Mouse (Mus musculus) ZHBTc4 (cell line): Measurements from ENCODE around the gene Ptpn18.

Experiments used
- DNase-seq: peaks from one replicate; pipeline ENCODE4 v3.0.0-alpha.2; 2011; ENCODE audit warnings: low read depth, low spot score

The Ptpn18 gene

DNA sequence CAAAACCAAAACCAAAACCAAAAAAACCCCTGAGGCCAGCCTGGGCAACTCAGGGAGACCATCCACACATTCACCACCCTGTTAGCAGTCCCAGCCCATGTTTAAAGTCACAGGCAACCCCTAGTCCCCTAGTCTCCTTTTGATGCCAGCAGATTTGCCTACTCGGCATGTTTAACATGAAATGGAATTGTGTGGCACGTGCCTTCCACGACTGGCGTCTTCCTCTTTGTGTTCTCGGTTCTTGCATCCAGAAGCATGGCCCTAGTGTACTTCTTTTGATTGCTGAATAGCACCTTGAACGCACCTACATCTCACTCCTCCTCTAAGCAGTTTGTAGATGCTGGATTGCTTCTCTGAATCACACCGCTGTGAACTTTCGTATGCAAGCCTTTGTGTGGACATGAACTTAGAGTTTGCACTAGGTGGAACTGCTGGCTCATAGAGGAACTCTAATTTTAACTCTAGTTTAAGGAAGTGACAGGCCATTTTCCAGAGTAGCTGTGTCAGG lies 4.8 kb downstream of the Ptpn18 start:
- DNase-seq: no peak

DNA sequence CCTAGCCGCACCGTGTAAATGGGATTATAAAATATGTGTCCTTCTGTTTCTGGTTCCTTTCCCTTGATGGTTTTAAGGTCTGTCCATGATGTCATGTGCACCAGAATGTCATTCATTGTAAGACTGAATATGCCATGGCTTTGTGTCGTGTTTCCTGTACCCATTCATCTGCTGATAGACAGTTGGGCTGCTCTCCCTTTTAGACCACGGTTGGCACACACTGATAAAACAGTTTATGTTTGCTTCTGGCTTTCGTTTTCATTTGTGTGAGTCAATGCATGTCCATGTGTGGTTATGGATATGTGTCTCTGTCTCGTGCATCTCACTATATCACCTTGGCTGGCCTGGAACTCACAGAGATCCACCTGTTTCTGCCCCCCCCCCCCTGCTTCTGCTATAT lies 5.9 kb downstream of the Ptpn18 start:
- DNase-seq: no peak

DNA sequence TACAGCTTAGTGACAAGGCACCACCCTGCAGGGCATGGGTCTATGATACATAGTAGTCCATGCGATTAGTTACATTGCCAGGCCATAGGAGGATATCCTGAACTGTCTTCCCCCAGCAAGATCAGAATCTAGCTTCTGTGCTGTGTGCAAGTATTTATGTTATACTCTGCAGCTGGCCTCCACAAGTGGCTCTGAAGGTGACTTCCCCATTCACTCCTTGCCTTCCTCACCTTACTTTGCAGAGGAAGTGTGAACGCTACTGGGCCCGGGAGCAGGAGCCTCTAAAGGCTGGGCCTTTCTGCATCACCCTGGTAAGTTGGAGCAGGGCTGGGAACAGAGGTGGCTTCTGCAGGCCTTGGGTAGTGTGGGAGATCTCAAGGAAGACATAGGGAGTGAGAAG lies 8.5 kb downstream of the Ptpn18 start:
- no peak for DNase-seq

DNA sequence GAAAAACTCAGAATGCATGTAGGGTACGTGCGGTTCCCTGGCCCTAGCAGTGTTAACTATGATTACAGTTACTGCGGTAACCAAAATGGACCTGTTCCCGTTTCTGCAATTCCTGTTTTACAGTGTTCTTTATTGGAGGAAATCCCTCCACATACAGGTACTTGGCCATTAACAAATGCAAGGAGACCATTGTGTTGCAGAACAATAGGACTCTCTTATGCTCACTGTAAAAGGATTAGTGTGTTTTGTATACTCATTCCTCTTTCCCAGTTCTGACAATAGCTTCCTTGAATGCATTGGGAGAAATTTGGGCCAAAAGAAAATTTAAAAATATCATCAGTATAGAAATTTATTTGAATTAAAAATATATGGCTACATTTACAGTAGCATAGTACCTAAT lies 8.9 kb downstream of the Ptpn18 start:
- peak; percentile 37 for DNase-seq

DNA sequence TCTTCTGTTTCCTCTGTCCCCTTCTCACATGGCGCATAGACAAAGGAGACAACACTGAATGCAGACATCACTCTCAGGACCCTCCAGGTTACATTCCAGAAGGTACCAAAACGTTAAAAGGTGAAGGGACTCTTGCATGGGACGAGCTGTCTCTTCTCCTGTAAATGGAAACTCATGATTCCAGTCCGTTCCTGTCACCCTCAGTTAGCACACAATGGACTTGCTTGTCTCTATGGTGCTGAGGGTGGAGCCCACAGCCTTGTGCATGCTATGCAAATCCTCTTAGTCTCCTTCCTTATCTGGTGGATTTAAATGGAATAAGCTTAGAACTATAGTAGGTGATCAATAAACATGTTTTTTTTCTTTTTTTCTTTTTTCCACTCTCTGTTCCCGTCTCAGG lies 10.2 kb downstream of the Ptpn18 start:
- peak; percentile 76 for DNase-seq

DNA sequence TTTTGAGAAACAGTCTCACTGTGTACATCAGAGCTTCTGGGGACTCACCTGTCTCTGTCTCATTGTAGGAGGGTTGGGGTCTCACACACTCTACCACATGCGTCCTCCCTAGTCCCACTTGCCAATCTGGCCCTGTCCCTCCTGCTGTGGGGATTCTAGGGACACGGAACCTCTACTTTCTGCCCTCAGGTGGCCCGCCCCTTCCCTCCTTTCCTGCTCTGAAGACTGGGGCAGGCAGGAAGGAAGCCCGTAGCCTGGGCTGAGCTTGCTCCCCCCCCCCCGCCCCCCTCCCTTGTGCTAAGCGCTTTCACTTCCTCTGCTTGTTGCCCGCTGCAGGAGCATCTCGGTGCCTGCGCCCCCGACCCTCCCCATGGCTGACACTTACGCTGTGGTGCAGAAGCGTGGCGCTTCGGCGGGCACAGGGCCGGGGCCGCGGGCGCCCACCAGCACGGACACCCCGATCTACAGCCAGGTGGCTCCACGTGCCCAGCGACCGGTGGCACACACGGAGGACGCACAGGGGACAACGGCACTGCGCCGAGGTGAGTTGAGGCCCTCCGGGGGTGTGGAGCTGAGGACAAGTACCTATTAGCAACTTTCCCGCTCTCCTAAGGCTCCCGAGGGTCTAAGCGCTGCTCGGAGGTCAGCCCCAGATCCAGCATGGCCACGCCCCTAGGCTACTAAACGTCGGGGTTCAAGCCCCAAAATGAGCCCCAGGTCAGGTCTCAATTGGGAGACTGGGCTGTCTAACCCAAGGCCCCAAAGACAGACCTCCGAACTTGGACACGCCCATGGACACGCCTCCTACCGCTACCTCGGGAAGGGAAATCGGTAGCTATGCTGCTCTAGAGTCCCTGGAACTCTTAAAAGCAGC lies 13.1 kb downstream of the Ptpn18 start:
- DNase-seq: peak; percentile 72

DNA sequence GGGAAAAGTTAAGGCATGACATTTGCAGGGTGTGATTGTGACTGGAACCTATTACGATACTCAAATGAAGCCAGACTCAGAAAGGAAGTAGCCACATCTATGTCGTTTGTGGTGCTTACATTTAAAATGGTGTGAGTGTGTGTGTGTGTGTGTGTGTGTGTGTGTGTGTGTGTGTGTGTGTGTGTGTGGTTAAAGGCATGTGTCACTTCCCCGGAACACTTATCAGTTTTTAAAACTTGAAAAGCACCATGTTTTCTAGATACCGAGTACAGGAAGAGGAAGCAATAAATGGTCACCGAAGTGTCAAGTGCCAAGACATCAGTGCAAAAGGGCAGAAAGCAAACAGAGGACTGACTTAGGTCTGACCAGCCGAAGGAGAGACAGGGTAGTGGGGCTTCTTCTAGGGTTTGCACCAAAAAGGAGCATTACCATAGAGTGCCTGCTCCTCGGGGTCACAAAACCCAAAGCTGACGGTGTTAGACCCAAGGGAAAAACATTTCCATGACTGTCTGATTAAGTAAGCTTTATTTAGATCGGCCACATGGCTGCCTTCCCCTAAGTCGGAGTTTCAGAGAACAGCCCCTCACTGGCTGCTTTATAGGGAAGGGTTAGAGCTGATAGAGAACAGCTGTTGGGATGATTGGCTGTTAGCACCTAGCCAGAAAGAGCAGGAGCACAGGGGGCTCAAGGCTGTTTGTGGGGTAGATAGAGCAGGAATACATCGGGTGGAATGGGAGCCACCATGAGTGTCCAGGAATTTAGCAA lies 19.5 kb downstream of the Ptpn18 start:
- DNase-seq: no peak

DNA sequence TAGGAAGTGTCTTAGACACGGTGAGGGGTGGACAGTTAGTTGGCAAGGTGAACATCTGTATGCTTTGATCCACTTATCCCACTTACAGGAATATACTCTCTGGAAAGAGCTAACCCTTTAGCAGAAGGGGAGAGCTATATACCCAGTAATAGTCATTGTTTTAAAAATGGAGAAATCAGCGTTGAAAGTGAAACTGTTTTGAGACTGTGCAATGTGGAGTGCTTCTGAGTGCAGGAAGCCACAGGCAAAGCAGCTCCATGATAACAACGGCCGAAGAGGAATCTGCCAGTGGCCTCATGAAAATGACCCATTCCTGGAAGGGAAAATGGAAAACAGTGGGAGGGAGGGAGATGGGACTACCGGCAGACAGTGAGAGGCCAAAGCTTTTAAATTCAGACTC lies 21.2 kb downstream of the Ptpn18 start:
- no peak for DNase-seq

DNA sequence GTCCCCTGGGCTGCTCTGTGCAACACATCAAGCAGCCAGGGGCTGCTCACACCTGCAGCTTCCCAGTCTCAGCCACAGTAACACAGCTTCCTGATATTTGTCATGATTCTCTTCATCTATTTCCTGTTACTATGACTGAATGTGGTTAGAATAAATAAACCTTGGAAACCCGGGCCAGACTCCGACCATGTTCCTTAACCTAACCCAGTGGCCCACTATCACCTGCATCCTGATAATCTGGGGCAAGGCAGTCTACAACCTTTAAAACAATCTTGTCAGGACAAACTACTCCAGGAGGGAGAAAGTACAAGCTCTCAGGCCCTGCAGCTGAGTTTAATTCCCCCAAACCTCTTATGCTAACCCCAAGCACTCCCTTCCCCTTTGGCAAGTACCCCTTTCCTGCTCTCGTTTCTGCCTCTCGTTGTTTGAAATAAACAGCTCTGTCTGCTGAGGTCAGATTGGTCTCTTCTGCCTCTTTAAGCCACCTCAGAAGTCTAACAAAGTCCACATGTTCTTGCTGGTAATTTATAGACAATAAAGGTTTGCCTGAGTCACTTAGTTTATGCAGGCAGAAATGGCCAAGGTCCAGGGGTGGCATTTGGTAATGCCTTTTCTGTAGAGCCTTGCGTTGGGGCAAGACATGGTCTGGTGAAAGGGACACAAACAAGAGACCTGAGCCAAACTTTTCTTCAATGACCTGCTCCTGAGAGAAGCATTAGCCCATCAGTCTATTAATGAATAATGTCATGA lies 22.5 kb downstream of the Ptpn18 start:
- DNase-seq: no peak

DNA sequence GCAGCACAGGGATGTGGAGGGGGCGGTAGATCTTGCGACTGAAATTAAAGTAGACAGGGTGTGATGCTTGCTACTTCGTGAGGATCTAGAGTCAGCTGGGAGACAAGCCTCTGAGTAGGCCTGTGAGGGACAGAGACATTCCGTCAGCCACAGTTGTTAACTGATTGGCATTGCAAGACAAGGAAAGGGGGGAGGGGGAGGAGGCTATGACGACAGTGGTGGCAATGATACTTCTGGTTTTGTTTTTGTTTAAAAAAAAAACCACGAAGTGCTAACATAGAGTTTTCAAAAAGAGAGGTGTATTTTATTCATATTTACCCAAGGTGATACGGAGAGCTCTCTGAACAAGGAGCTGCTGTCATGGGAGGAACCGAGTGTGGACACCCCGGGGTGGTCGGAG lies 24.9 kb downstream of the Ptpn18 start:
- no peak for DNase-seq

DNA sequence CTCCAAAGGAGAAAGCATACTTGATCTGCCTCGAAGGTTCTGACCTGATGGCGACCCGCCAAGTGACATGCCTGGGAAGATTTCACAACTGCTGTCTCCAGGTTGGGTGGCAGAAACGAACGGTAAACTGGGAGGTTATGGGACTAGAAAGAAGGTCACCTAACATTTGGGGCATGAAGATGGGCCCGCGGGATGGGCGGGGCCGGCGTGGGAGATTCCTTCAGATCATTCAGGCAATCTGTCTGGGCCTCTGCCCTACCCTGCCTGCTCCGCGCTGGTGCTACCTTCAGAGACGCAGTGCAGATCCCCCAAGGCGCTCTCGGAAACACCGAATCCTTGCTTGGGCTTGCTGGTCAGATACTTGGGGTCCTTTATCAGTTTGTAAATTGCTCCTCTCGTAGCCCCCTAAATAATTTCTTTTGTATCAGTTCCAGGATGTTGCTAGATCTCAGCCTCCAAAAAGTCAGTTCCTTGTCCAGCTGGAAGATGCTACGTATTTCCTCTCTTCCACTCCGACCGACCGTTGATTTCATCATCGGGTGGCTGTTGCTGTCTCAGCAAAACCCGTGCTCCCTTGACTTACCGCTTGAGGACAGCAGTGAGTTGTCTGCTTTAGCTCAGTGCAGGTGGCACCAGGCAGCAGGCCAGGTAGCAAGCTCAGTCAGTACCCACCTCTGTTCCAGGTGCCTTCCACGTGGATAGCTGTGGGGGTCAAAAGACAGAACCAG lies 26.1 kb downstream of the Ptpn18 start:
- DNase-seq: peak; percentile 75

DNA sequence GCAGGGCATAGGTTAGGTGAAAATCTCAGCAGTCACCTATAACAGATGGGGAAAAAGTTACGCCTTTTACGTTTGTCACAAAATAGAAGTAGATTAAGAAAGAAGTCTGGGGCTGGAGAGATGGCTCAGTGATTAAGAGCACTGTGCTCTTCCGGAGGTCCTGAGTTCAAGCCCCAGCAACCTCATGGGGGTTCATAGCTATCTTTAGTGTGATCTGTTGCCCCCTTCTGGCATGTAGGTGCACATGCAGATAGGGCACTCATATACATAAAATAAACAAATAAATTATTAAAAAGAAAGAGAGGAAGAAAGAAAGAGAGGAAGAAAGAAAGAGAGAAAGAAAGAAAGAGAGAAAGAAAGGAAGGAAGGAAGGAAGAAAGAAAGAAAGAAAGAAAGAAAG lies 27.8 kb downstream of the Ptpn18 start:
- no peak for DNase-seq

DNA sequence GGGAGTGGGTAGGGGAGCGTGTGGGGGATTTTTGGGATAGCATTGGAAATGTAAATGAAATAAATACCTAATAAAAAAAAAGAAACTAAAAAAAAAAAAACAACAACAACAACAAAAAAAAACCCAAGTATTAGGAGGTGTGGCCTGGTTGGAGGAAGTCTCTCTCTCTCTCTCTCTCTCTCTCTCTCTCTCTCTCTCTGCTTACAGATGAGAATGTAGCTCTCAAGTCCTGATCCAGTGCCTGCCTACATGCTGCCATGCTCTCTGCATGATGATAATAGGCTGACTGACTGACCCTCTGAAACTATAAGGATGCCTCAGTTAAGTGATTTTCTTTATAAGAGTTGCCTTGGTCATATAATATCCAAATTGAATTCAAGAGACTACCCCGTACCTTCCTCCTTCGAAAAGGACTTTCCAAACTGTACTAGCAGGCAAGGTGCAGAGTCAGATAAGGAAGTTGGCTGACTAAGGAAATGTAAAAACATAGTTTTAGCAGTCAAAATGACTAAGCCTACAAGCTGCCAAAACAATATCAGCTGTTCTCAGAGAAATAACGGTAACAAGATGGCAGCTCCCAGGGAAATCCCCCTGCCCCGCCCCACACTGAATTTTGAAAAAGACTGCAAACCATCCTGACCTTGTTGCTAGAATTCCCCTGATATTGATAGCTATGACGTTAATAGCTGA lies 30.4 kb downstream of the Ptpn18 start:
- no peak for DNase-seq

DNA sequence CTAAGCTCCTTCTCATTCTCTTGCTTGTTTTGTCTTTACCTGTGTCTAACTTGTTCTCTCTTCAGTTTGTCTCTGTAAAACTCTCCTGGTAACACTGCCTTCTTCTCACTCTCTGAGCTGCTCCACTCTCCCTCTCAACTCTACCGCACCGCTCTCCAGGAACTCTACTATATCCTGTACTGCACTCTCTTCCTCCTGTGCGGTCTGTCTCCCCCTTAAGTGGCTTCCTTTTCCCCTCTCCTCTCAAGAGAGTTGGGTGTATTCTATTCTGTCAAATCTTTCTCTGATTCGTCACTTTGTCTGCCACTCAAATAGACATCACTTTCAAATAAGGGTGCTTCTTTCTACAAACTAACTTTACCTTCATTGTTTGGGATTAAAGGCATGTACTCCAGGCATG lies 31.9 kb downstream of the Ptpn18 start:
- no peak for DNase-seq

DNA sequence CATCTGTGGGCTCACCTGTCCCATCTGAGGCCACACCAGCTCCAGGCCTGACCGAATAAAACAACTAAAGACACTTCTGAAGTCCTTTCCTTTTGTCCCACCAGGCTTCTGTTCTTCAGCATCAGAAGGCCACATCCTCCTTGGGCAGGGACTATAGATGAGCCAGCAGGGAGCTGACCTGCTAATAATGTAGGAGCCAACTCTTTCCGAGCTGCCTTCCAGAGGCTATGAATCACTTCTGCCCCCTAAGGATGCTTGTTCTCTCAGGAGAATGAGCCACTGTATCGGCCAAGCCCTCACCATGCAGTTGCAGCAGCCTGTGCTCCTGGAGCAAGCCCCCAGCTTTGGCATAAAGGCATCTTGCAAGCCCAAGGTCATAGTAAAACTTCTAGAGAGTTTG lies 43.4 kb downstream of the Ptpn18 start:
- DNase-seq: no peak

DNA sequence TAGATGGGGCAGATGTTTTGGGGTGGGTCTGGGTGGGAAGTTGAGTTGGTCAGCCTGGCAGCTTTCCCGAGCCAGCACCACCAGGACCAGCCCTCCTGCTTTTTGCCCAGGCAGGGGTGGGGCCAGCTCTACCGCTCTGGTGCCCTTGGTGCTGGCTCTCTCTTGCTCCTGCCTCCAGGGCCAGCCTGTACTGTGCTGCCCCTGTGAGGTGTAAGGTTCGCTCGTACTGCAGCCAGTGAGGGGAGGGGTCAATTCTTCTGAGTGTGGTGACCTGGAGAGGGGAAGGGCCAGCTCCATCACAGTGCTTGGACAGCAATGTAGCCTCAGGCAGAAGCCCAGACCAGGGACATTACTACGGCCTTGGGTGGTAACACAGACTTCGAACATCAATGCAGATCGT lies 45.7 kb downstream of the Ptpn18 start:
- no peak for DNase-seq

DNA sequence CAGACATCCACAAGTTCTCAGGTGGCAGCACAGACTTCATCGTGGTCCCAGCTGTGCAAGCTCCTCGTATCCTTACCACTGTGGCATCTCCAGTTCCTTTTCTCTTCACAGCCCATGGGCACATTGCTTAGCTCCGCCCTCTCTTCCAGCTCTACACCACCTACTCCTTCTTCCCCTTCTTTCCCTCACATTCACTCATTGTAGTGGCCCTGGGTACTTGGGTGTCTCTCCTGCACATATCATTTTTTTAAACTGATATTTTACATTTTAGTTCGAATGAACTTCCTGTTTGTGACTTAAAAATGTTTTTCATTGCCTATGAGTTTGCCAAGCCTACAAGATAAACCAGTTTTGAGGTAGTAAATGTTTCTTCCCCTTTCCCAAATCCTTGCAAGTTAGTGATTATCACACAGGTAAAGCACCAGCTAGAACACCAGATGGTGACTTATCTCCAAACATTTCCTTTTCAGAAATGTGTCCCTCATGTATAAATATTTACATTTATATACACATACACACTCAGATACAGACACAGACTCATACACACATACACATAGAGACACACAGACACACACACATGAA lies 46.5 kb downstream of the Ptpn18 start:
- no peak for DNase-seq

DNA sequence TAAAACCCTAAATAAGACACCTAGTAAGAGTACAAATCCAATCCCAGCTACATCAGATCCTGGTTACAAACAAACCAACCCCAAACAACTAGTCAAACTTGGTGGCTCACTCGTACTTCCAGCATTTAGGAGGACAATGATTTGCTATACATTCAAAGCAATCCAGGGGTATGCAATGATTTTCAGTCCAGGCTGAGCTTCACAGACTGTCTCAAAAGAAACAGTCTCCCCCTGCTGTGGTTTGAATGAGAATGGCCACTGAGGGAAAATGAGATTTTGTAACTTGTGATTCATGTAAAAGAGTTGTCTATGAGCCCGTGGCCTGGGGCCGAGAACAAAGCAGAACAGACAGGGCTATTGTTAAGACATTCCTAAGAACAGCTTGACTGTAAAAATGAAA lies 48.4 kb downstream of the Ptpn18 start:
- peak; percentile 13 for DNase-seq

DNA sequence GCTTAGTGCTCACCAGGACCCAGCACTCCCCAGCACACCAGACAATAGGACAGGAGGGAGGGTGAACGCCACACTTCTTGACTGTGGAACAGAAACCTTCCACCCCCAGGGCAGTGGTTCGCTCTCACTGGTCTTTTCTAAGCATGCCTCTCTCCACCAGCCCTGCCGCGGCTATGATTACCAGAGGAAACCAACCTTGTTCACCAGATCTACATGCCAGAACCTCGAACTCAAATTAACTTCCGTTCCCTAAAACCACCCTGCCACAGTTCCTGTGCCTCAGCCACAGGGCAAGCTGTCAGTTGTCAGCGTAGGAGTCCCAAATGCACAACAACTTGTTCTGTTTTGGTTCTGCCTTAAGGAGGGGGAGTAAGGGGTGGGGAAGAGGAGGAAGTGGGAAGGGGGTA lies 51.0 kb downstream of the Ptpn18 start:
- DNase-seq: peak; percentile 13

DNA sequence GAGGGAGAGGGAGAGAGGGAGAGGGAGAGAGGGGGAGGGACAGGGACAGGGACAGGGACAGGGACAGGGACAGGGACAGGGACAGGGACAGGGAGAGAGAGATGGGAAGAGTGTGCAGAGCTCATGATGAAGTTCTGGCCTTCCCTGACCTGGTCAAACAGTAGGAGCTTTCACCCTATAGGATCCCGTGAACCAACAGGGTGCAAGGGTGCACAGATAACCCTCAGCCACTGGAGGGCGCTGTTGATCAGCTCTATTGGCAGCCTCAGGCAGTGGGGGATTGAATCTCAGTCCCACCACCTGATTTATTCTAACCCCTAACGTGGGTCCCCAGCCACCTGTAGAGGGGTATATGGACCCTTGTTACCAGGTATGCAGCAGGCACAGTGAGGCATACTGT lies 51.5 kb downstream of the Ptpn18 start:
- peak; percentile 82 for DNase-seq
